Mouse (Mus musculus): ENCODE data around the gene Acsl1. TPM values are rescaled to one million over a fixed set of nuclear protein-coding genes. Genes with fewer than 3 reads are reported as not detected.

Gene Acsl1
- polyA plus RNA-seq, 1 experiment from 2014 or later: 20.7 TPM

DNA sequence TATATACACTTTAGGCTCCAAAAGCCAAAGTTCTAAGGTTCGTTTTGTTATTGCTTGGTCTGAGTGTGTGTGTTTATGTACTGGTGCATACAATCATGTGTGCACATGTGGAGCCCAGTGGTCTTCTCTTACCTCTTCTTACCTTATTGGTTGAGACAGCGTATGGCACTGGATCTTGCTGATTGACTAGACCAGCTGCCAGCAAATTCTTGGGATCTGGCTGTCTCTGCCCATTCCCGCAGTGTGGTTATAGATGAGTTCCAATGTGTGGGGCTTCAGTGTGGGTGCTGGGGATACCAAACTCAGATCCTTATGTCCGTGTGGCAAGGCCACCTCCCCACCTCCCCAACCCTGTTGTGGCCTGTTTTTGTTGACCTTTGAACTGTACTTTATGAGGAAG is 21.8 kb upstream of the Acsl1 start:
- Histone ChIP-seq H3K27ac (no peak overlapping the region), H3K4me3 (no peak overlapping the region), H3K4me1 (no peaks in the 10 kb centered on the region), H3K9ac (no peak overlapping the region), H3K27me3 (no peaks in the 10 kb centered on the region), H3K9me3 (peaks cover under 1% of the 10 kb centered on the region; the same call in 1 of the 2 replicates), H3K4me2 (no peak overlapping the region), H3K36me3 (no peaks in the 10 kb centered on the region)
- ATAC-seq (ENCODE audit: borderline replicate concordance, extremely low read depth, low FRiP score, low TSS enrichment): no peak
- 76% methylated on average over 4 of the region's 4 CpGs for WGBS

DNA sequence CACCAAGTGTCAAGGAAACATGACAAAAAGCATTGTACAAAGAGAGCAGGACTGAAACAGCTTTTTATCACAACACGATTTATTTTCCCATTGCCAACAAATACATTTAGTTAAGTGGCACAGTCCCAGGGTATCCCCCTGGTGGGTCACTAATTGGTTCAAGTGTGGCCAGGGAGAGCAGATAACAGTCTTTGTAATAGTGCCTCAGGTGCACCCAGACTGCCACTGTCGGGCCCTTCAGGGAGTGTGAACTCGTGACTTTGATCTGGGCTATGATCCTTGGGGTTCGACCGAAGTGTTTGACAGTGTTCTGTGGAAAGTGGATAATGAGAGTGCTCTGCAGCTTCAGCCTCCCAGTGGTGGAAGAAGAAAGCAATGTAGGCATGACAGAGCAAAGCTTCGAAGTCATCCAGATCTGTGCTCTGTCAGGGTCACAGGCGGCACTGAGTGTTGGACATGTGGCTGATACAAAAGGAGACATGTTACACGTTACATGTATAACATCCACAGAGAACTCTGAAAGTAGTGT is 21.1 kb upstream of the Acsl1 start:
- H3K9me3 ChIP-seq: peaks cover 5% of the 10 kb centered on the region; the same call in 1 of the 2 replicates
- 55% methylated on average over 8 of the region's 8 CpGs for WGBS
- H3K4me2 ChIP-seq: no peak overlapping the region
- H3K27me3 ChIP-seq: no peaks in the 10 kb centered on the region
- no peak overlapping the region for H3K27ac ChIP-seq
- ATAC-seq (ENCODE audit: borderline replicate concordance, extremely low read depth, low FRiP score, low TSS enrichment): no peak
- H3K36me3 ChIP-seq: no peaks in the 10 kb centered on the region
- no peak overlapping the region for H3K9ac ChIP-seq
- H3K4me3 ChIP-seq: no peak overlapping the region
- H3K4me1 ChIP-seq: no peaks in the 10 kb centered on the region

DNA sequence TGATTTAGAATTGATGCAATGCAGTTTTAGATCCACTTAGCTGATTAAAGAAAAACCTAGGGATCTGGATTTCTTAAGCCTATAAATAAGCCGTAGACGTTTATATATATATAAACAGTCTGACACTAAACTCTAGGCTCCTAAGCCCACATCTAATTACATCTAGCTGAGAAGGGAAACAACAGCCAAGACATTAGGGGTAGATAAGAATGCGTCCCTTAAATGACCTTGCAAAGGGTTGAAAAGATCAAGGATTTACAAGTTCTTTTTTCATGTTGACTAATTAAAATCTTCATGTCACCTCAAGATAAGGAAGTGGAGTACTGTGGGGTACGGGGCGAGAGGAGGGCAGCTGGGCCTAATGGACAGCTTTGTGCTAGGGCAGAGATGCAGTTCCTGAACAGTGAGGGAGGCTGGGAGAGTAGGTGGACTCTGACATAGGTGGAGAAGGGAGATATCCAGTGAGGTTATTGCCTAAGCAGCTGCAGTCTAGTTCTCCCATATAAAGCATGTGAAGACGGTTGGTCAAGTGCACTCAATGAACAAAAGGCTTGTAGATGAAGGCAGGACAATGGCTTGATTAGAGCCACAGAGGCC is 12.5 kb upstream of the Acsl1 start:
- peaks cover 5% of the 10 kb centered on the region; the same call in 1 of the 2 replicates for H3K9me3 ChIP-seq
- no peak for ATAC-seq (ENCODE audit: borderline replicate concordance, extremely low read depth, low FRiP score, low TSS enrichment)
- no peak overlapping the region for H3K4me3 ChIP-seq
- no peaks in the 10 kb centered on the region for H3K36me3 ChIP-seq
- WGBS: 26% methylated on average over 6 of the region's 6 CpGs
- no peaks in the 10 kb centered on the region for H3K4me1 ChIP-seq
- no peak overlapping the region for H3K27ac ChIP-seq
- no peak overlapping the region for H3K4me2 ChIP-seq
- no peaks in the 10 kb centered on the region for H3K27me3 ChIP-seq
- no peak overlapping the region for H3K9ac ChIP-seq

DNA sequence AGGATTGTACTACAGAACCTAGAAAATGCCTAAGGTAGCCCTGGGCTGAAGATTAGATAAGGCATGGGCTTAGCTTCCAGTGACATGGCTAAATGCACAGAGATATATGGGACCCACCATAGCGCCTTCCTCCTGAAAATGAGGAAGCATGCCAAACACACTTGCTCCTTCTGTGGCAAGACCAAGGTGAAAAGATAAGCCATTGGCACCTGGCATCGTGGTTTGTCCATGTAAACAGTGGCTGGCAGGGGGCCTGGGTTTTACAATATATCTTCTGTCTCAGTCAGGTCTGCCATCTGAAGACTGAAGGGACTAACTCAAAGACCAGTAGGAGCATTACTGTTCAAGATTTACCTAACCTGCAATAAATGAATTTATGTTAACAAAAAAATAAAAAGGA is 2.4 kb upstream of the Acsl1 start:
- Histone ChIP-seq H3K4me1 (peaks cover 6% of the 10 kb centered on the region; the same call in 1 of the 2 replicates), H3K27ac (no peak overlapping the region), H3K4me3 (no peak overlapping the region), H3K9me3 (no peaks in the 10 kb centered on the region), H3K9ac (no peak overlapping the region), H3K4me2 (no peak overlapping the region), H3K36me3 (no peaks in the 10 kb centered on the region), H3K27me3 (no peaks in the 10 kb centered on the region)
- WGBS: 75% methylated on average over 2 of the region's 2 CpGs
- ATAC-seq (ENCODE audit: borderline replicate concordance, extremely low read depth, low FRiP score, low TSS enrichment): no peak

DNA sequence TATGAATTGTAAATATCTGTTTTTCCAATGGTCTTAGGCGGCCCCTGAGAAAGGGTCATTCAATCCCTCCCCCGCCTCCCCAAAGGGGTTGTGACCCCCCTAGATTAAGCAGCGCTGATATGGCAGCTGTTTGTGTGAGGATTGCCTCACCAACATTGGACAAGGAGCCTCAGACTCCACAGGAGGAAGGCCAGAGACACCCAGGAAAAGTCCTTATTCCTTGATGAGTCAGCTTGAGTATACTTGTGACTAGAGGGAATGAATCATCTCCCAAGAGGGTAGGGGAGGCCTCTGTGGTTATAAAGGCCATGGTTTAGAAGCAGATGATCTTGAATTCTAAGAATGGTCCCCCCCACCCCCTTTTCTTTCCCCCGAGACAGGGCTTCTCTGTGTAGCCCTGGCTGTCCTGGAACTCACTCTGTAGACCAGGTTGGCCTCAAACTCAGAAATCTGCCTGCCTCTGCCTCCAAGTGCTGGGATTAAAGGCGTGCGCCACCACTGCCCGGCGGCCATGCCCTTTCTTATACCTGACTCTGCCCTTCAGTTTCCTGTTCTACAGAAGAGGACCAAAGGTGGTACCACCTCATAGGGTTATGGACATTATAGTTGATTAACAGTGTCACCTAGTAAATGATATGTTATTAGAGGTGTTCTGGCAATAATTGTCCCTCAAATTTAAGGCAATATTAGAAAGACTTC is 1.6 kb upstream of the Acsl1 start:
- H3K27ac ChIP-seq: no peak overlapping the region
- H3K9ac ChIP-seq: no peak overlapping the region
- WGBS: 89% methylated on average over 8 of the region's 8 CpGs
- no peak overlapping the region for H3K4me3 ChIP-seq
- no peak for ATAC-seq (ENCODE audit: borderline replicate concordance, extremely low read depth, low FRiP score, low TSS enrichment)
- H3K4me1 ChIP-seq: peaks cover 6% of the 10 kb centered on the region; the same call in 1 of the 2 replicates
- H3K9me3 ChIP-seq: no peaks in the 10 kb centered on the region
- H3K4me2 ChIP-seq: no peak overlapping the region
- H3K27me3 ChIP-seq: no peaks in the 10 kb centered on the region
- H3K36me3 ChIP-seq: no peaks in the 10 kb centered on the region

DNA sequence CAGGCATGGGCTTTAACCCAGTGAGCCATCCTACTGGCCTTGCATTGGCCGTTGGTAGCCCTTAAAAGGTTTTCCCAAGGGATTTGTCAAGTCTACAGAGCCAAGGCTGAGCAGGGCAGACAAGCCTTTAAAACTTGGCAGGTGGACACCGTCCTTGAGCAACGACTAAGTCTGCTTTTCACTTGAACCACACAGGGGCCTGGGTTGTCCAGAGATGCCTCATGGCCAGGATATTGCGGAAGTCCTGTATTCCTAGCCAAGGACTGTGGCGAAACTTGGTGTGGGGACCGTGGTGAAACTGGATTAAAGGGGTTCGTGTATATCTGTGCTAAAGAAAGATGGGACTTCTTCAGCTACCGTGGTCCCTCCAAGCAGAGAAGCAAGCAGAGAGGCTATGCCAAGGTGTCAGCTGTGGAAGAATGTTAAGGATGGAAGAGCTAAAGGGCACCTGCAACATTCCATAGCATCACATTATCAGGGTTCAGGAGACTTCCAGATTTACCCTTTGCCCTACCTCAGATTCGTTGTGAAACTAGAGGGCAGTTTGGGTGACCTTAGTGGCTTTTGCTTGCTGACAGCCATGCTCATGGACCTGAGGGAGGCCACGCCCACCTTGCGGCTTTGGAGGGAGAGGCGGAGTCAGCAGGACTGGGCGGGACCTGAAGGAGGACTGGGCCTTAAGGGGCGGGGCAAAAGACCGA is 596 bp upstream of the Acsl1 start:
- Histone ChIP-seq H3K9me3 (no peaks in the 10 kb centered on the region), H3K9ac (no peak overlapping the region), H3K27ac (no peak overlapping the region), H3K4me3 (peak overlapping the region; percentile 92), H3K4me2 (peak overlapping the region; percentile 99), H3K4me1 (peaks cover 6% of the 10 kb centered on the region; the same call in 1 of the 2 replicates), H3K36me3 (no peaks in the 10 kb centered on the region), H3K27me3 (no peaks in the 10 kb centered on the region)
- 34% methylated on average over 15 of the region's 15 CpGs for WGBS
- ATAC-seq (ENCODE audit: borderline replicate concordance, extremely low read depth, low FRiP score, low TSS enrichment): peak; percentile 4

DNA sequence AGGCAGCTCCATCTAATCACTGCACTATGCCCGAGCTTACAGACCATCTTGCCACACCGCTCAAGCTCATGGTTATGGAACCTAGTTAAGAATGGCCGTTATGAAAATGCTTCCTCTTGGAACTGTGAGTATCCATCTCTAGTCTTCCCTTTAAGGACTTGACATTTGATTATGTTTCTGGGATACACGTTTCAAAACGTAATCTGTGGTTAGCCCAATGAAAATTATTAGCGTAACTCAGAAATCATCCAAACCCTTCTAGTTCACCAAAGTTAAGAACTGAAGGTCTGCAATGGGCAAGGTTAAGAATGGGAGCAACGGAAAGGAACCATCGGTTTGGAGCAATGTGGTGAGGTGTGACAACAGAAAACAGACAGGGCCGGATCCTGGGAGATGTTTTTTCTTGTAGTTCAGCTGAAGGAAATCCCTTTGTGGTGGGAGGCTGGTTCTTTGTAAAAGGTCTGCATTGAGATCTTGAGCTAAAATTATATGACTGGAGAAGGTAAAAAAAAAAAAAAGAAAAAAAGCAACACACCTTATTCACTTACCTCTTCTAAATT is 1.2 kb downstream of the Acsl1 start:
- H3K36me3 ChIP-seq: no peaks in the 10 kb centered on the region
- H3K9ac ChIP-seq: peak overlapping the region; percentile 80; the same call in 1 of the 2 replicates
- no peak overlapping the region for H3K27ac ChIP-seq
- H3K4me3 ChIP-seq: peak overlapping the region; percentile 92
- WGBS: 28% methylated on average over 9 of the region's 9 CpGs
- no peaks in the 10 kb centered on the region for H3K27me3 ChIP-seq
- peaks cover 7% of the 10 kb centered on the region; the same call in 1 of the 2 replicates for H3K4me1 ChIP-seq
- peak overlapping the region; percentile 99 for H3K4me2 ChIP-seq
- no peak for ATAC-seq (ENCODE audit: borderline replicate concordance, extremely low read depth, low FRiP score, low TSS enrichment)
- H3K9me3 ChIP-seq: no peaks in the 10 kb centered on the region

DNA sequence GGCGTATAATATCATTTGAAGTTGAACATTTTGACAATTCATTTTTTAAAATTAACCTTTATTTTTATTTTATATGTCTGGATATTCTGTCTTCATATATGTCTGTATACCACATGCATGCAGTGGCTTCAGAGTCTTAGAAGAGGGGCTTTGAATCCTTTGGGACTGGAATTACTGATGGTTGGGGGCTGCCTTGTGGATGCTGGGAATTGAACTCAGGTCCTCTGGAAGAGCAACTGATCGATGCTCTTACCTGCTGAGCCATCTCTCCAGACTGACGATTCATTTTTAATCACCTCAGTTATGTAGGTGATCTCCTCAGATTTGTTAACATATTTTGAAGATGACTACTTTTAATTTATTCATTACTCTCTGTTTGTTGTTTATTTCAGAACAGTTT is 3.3 kb downstream of the Acsl1 start:
- Histone ChIP-seq H3K36me3 (no peaks in the 10 kb centered on the region), H3K9me3 (no peaks in the 10 kb centered on the region), H3K4me2 (no peak overlapping the region), H3K4me3 (no peak overlapping the region), H3K27me3 (no peaks in the 10 kb centered on the region), H3K9ac (no peak overlapping the region), H3K4me1 (peaks cover 10% of the 10 kb centered on the region; the same call in 1 of the 2 replicates), H3K27ac (no peak overlapping the region)
- ATAC-seq (ENCODE audit: borderline replicate concordance, extremely low read depth, low FRiP score, low TSS enrichment): no peak
- 90% methylated on average over 3 of the region's 3 CpGs for WGBS

DNA sequence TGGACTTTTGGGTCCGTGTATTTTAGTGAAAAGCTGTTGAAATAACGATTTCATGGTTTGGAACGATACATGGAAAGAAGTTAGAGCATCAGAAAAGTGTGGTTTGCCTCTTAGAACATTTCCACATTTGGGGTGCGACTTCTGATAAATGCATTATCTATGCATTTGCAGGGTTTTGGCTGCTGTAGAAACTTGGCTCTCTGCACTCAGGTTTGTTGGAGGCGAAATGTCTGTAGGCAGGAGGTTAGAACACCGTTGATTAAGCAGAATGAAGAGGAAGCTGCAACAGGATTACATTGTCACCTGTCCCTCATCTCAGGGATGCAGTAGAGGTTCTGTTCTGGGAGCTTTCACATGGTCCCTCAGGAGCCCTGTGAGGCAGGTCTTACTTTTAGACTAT is 3.8 kb downstream of the Acsl1 start:
- Histone ChIP-seq H3K27me3 (no peaks in the 10 kb centered on the region), H3K9me3 (no peaks in the 10 kb centered on the region), H3K36me3 (no peaks in the 10 kb centered on the region), H3K4me1 (peaks cover 10% of the 10 kb centered on the region; the same call in 1 of the 2 replicates), H3K27ac (no peak overlapping the region), H3K4me3 (no peak overlapping the region), H3K9ac (no peak overlapping the region), H3K4me2 (no peak overlapping the region)
- WGBS: 80% methylated on average over 6 of the region's 6 CpGs
- no peak for ATAC-seq (ENCODE audit: borderline replicate concordance, extremely low read depth, low FRiP score, low TSS enrichment)

DNA sequence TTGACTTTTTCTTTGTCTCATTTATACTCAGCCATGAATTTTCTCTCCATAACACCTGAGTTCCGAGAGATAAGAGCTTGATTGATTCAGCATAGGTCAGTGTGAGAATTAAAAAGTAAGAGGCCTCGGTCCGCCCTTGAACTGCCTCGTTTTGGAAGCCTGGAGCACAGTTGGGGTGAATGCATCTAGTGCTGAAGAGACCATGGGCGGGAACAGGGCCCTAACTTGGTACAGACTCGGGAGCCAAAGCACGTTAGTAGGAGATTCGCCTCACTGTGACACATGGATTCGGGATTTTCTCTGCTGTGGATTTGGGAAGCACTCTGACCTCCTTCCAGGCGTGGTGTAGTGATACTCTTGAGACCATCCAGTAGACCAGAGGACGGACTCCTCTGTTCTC is 4.6 kb downstream of the Acsl1 start:
- Histone ChIP-seq H3K4me1 (peaks cover 16% of the 10 kb centered on the region), H3K4me3 (no peak overlapping the region), H3K9ac (no peak overlapping the region), H3K4me2 (no peak overlapping the region), H3K27ac (no peak overlapping the region; the same call in 1 of the 2 replicates), H3K27me3 (no peaks in the 10 kb centered on the region), H3K36me3 (no peaks in the 10 kb centered on the region), H3K9me3 (no peaks in the 10 kb centered on the region)
- no peak for ATAC-seq (ENCODE audit: borderline replicate concordance, extremely low read depth, low FRiP score, low TSS enrichment)
- WGBS: 71% methylated on average over 11 of the region's 11 CpGs

DNA sequence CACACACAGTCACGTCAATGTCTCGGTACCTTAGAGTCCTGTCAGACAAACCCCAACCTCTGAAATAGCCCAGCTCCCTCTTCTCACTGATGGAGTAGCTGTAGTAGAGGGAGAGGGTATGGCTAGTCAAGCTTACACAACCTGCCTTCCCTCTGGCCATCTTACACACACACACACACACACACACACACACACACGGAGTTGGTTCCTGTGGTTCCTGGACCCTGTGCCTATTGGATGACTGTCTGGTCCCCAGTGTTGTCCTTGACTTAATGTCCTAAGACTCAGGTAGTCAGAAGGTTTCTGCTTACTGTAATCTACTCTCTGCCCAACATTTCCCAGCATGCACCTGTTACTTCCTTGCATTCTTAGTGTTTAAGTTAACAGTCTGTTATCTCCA is 5.1 kb downstream of the Acsl1 start:
- Histone ChIP-seq H3K27ac (no peak overlapping the region), H3K9ac (no peak overlapping the region), H3K4me2 (no peak overlapping the region), H3K4me3 (no peak overlapping the region), H3K9me3 (no peaks in the 10 kb centered on the region), H3K36me3 (no peaks in the 10 kb centered on the region), H3K4me1 (peaks cover 18% of the 10 kb centered on the region), H3K27me3 (no peaks in the 10 kb centered on the region)
- 86% methylated on average over 3 of the region's 3 CpGs for WGBS
- no peak for ATAC-seq (ENCODE audit: borderline replicate concordance, extremely low read depth, low FRiP score, low TSS enrichment)

Data from lung, embryonic 15.5 days (tissue).